Mouse (Mus musculus) myocyte (in vitro differentiated cells): ENCODE measurements around the gene Bhlhe23.

Experiments
- E2F4 ChIP-seq: IDR thresholded peaks from one replicate; pipeline ENCODE4 v1.6.1; 2011; ENCODE audit warnings: mild to moderate bottlenecking, control low read depth, moderate library complexity; ENCODE audit not compliant: insufficient read depth
- MAX ChIP-seq: IDR thresholded peaks from one replicate; pipeline ENCODE4 v1.6.1; 2011; ENCODE audit warnings: low read depth, mild to moderate bottlenecking, control low read depth
- MYOD1 ChIP-seq, 3 experiments: IDR thresholded peaks; one replicate each; pipeline ENCODE4 v1.6.1; 2011; ENCODE audit warnings: control low read depth in 2 of 3, low read depth in 2 of 3, mild to moderate bottlenecking in 2 of 3, moderate library complexity in 1 of 3; ENCODE audit not compliant: insufficient read length in 2 of 3, control insufficient read depth in 1 of 3
- POLR2A ChIP-seq: IDR thresholded peaks from one replicate; pipeline ENCODE4 v1.6.1; 2011; ENCODE audit warnings: low read depth, mild to moderate bottlenecking, control low read depth, moderate library complexity; ENCODE audit not compliant: insufficient read length
- POLR2AphosphoS2 ChIP-seq: IDR thresholded peaks from one replicate; pipeline ENCODE4 v1.6.1; 2011; ENCODE audit warnings: low read depth, control low read depth; ENCODE audit not compliant: insufficient read length
- REST ChIP-seq: IDR thresholded peaks from one replicate; pipeline ENCODE4 v1.6.1; 2011; ENCODE audit warnings: mild to moderate bottlenecking, control low read depth, moderate library complexity; ENCODE audit not compliant: insufficient read depth, insufficient read length
- TCF12 ChIP-seq: IDR thresholded peaks from one replicate; pipeline ENCODE4 v1.6.1; 2011; ENCODE audit warnings: mild to moderate bottlenecking, control low read depth; ENCODE audit not compliant: poor library complexity, insufficient read depth, severe bottlenecking
- TCF3 ChIP-seq: IDR thresholded peaks from one replicate; pipeline ENCODE4 v1.6.1; 2011; ENCODE audit warnings: low read depth, control low read depth; ENCODE audit not compliant: insufficient read length
- USF1 ChIP-seq: IDR thresholded peaks from one replicate; pipeline ENCODE4 v1.6.1; 2011; ENCODE audit warnings: low read depth, mild to moderate bottlenecking, control low read depth, moderate library complexity

- TF ChIP-seq POLR2A (no peak), REST (no peak), MAX (no peak), POLR2AphosphoS2 (no peak), USF1 (no peak), MYOD1 (IDR thresholded peaks at IDR 0.05; ENCODE audit: control insufficient read depth in 1 of 3, insufficient read length in 2 of 3, low read depth in 2 of 3) (no peak), E2F4 (no peak), TCF12 (no peak), TCF3 (no peak)
Measured at GRCm38 (mm10) chr2:180737984-180738383, 38.7 kb downstream of the Bhlhe23 start.
